Mouse (Mus musculus): ENCODE measurements around the gene Spr. TPM values are rescaled to one million over a fixed set of nuclear protein-coding genes. Genes with fewer than 3 reads are reported as not detected.
A peak's percentile ranks its signal among the peaks of the same experiment; 100 is the strongest.
"Not testable (repeated sequence)": the region's sequence is repeated elsewhere in the genome, so short reads cannot be mapped to it uniquely, and the experiment has no call there.

Spr gene
- total and polyA plus RNA-seq, 3 experiments = 34.7 to 92.3 (median 85.9) TPM

- no peak for TF ChIP-seq EP300 (IDR thresholded peaks at IDR 0.05; ENCODE audit: insufficient read depth, low read depth, low read length)
- TF ChIP-seq CTCF (IDR thresholded peaks at IDR 0.05) = no peak
- TF ChIP-seq POLR2A (IDR thresholded peaks at IDR 0.05; ENCODE audit: insufficient read depth, low read depth, low read length) = no peak
- no peak for DNase-seq
- Histone ChIP-seq H3K79me2 (replicated peaks; ENCODE audit: control insufficient read depth, insufficient read depth, low read length) (no peaks in the 10 kb centered on the region), H3K9ac (ENCODE audit: low read depth, low read length) (no peak overlapping the region), H3K27ac (no peak overlapping the region), H3K4me1 (ENCODE audit: control insufficient read depth, insufficient read depth, low read length) (no peaks in the 10 kb centered on the region), H3K36me3 (ENCODE audit: control insufficient read depth, insufficient read depth, low read length) (no peaks in the 10 kb centered on the region), H3K27me3 (ENCODE audit: control insufficient read depth, insufficient read depth, low read length) (no peaks in the 10 kb centered on the region), H3K4me3 (no peak overlapping the region)
- intact Hi-C loops (cut with DNase I) = no loop called here
- 58% methylated on average over 11 of the region's 11 CpGs for WGBS
Observed at GRCm38 (mm10) chr6:85165440-85165921, 27.9 kb upstream of the Spr start.

DNA sequence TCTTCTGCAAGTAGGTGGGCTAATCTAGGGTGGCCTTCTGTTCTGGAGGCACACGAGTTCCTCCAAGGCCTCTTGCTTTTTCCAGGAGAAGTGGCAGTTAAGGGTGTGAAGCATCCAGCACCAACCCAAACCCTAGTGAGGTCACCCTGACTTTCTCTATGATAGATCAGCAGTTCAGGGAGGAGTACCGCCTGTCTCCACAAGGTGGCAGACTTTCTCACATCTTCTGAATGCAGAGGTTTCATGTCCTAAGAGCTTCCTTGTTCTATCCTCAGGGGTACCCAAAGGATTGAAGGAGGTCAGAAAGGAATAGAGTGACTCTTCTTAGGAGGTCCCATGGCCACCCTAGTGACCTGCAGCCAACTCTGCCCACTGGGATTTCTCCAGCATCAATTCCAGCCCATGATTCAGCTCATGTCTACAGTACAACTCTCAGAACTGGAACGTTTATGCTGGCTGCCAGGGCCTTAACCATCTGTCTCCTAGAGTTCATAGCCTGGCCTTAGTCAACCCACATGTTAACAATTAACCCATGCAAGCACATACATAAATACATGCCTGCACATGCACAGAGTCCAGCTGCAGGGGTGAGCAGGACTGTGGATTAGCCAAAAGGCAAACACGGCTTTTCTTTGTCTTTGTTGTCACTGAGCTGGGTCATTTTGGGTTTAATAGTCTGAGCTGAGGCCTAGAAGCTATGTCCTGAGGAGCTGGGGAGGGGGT lies 22.8 kb upstream of the Spr start:
- Histone ChIP-seq H3K27ac (no peak overlapping the region), H3K79me2 (replicated peaks; ENCODE audit: control insufficient read depth, insufficient read depth, low read length) (no peaks in the 10 kb centered on the region), H3K36me3 (ENCODE audit: control insufficient read depth, insufficient read depth, low read length) (no peaks in the 10 kb centered on the region), H3K9ac (ENCODE audit: low read depth, low read length) (no peak overlapping the region), H3K4me3 (no peak overlapping the region), H3K27me3 (ENCODE audit: control insufficient read depth, insufficient read depth, low read length) (no peaks in the 10 kb centered on the region), H3K4me1 (ENCODE audit: control insufficient read depth, insufficient read depth, low read length) (no peaks in the 10 kb centered on the region)
- WGBS = 45% methylated on average over 4 of the region's 4 CpGs
- intact Hi-C loops (cut with DNase I) = loop anchor here (2.0 to 5.0 kb wide), 4 partner anchors 77 to 250 kb away; partner anchors contain the start of gene Sfxn5
- TF ChIP-seq CTCF (IDR thresholded peaks at IDR 0.05) (peak; percentile 95; the same call in 1 of the 2 replicates), EP300 (IDR thresholded peaks at IDR 0.05; ENCODE audit: insufficient read depth, low read depth, low read length) (no peak)
- peak; percentile 55 to 79 for DNase-seq

DNA sequence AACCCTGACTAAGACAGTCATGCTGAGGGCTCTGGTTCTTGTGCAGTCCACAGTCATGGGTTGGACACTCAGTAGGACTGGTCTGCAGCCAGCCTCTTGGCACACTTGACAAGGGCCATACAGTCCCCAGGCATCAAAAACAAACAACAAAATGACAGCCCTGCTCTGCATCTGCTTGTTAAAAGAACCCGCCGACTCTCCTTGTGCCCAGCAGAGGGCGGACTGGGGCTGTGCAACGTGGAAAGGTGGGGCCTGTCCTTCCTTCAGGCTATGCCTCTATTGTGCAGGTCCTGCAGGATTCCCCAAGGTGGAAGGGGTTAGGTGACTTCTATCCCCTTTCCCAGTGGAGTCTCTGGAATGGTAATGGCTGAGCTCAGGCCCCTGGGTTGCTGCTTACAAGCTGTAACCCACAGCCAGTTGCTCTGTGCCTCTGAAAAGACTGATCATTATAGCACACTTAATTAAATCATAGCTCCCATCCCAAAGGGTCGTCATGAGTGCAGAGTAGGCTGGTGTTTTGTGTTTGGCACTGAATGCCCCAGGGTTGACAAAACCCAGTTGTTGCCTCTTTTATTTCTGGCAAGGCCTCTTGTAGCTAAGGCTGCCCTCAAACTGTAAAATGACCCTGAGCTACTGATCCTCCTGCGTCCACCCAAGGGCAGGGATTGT lies 21.7 kb upstream of the Spr start:
- 24% methylated on average over 6 of the region's 6 CpGs for WGBS
- H3K4me3 ChIP-seq; H3K36me3 ChIP-seq (ENCODE audit: control insufficient read depth, insufficient read depth, low read length); H3K27me3 ChIP-seq (ENCODE audit: control insufficient read depth, insufficient read depth, low read length); H3K79me2 ChIP-seq (replicated peaks; ENCODE audit: control insufficient read depth, insufficient read depth, low read length); H3K27ac ChIP-seq; intact Hi-C loops (cut with DNase I); H3K9ac ChIP-seq (ENCODE audit: low read depth, low read length); H3K4me1 ChIP-seq (ENCODE audit: control insufficient read depth, insufficient read depth, low read length): not testable (repeated sequence)
- TF ChIP-seq CTCF (IDR thresholded peaks at IDR 0.05) = peak; percentile 81
- peak; percentile 48 to 59 for DNase-seq

- H3K4me3 ChIP-seq; H3K27ac ChIP-seq; H3K36me3 ChIP-seq (ENCODE audit: control insufficient read depth, insufficient read depth, low read length); H3K4me1 ChIP-seq (ENCODE audit: control insufficient read depth, insufficient read depth, low read length); H3K9ac ChIP-seq (ENCODE audit: low read depth, low read length); intact Hi-C loops (cut with DNase I); DNase-seq; H3K27me3 ChIP-seq (ENCODE audit: control insufficient read depth, insufficient read depth, low read length); H3K79me2 ChIP-seq (replicated peaks; ENCODE audit: control insufficient read depth, insufficient read depth, low read length): not testable (repeated sequence)
- WGBS = 77% methylated on average over 4 of the region's 4 CpGs
Observed at GRCm38 (mm10) chr6:85158040-85158804, 20.7 kb upstream of the Spr start.

- H3K27me3 ChIP-seq (ENCODE audit: control insufficient read depth, insufficient read depth, low read length); H3K79me2 ChIP-seq (replicated peaks; ENCODE audit: control insufficient read depth, insufficient read depth, low read length); H3K27ac ChIP-seq; H3K4me3 ChIP-seq; H3K9ac ChIP-seq (ENCODE audit: low read depth, low read length); DNase-seq; intact Hi-C loops (cut with DNase I); H3K36me3 ChIP-seq (ENCODE audit: control insufficient read depth, insufficient read depth, low read length); H3K4me1 ChIP-seq (ENCODE audit: control insufficient read depth, insufficient read depth, low read length): not testable (repeated sequence)
- WGBS = 84% methylated on average over 2 of the region's 2 CpGs
Observed at GRCm38 (mm10) chr6:85156551-85156950, 19.0 kb upstream of the Spr start.
